Mouse (Mus musculus) neural tube, embryonic 14.5 days (tissue): ENCODE results near the gene Col9a1. TPM values are rescaled to one million over a fixed set of nuclear protein-coding genes. Genes with fewer than 3 reads are reported as not detected.

Source experiments
- ATAC-seq: fragments of 200-750 bp; cut with Nextera tagmentation; 2 replicates; pipeline ENCODE4 v1.8.0; 2017; ENCODE audit warnings: low read depth, mild to moderate bottlenecking, moderate TSS enrichment, moderate library complexity
- H3K27ac ChIP-seq: fragments of 300-500 bp; sonication (generic); 2 replicates; pipeline ENCODE4 v1.5.1; 2014; ENCODE audit warnings: low read depth, mild to moderate bottlenecking, control low read depth, low read length, moderate library complexity, mixed read lengths
- H3K27me3 ChIP-seq: fragments of 300-500 bp; sonication (generic); 2 replicates; pipeline ENCODE4 v1.6.1; 2014; ENCODE audit warnings: low read length; ENCODE audit not compliant: control insufficient read depth, insufficient read depth
- H3K36me3 ChIP-seq: fragments of 300-500 bp; sonication (generic); 2 replicates; pipeline ENCODE4 v1.6.1; 2014; ENCODE audit warnings: low read length, mixed read lengths; ENCODE audit not compliant: control insufficient read depth, insufficient read depth
- H3K4me1 ChIP-seq: fragments of 300-500 bp; sonication (generic); 2 replicates; pipeline ENCODE4 v1.6.1; 2014; ENCODE audit warnings: low read length; ENCODE audit not compliant: control insufficient read depth, insufficient read depth
- H3K4me2 ChIP-seq: fragments of 300-500 bp; sonication (generic); 2 replicates; pipeline ENCODE4 v1.6.1; 2014; ENCODE audit warnings: mild to moderate bottlenecking, low read depth, low read length, control low read depth
- H3K4me3 ChIP-seq: fragments of 300-500 bp; sonication (generic); 2 replicates; pipeline ENCODE4 v1.5.1; 2014; ENCODE audit warnings: low read depth, low read length, control low read depth, mixed read lengths
- H3K9ac ChIP-seq: fragments of 300-500 bp; sonication (generic); replicated peaks from 2 replicates; pipeline ENCODE4 v1.6.1; 2014; ENCODE audit warnings: low read depth, mild to moderate bottlenecking, control low read depth, low read length, mixed read lengths
- H3K9me3 ChIP-seq: fragments of 300-500 bp; sonication (generic); 2 replicates; pipeline ENCODE4 v1.6.1; 2016; ENCODE audit warnings: low read length; ENCODE audit not compliant: control insufficient read depth
- WGBS: fragments of 180-500 bp; shearing (Covaris S2); extraction: QIAGEN DNeasy Blood & Tissue Kit; methylation state at CpG from one replicate; pipeline ENCODE4 v1.1.7; 2014; 5-methylcytosine and 5-hydroxymethylcytosine counted together
- polyA plus RNA-seq: library from polyadenylated mRNA; unstranded; fragments of >200 nt; fragmentation: Nextera tagmentation; extraction: Ambion mirVana; gene quantifications from 2 replicates; pipeline ENCODE4 v1.2.1, GENCODE M21; 2014

Col9a1 gene
- polyA plus RNA-seq, 1 experiment from 2014 or later, result 0.72 TPM

DNA sequence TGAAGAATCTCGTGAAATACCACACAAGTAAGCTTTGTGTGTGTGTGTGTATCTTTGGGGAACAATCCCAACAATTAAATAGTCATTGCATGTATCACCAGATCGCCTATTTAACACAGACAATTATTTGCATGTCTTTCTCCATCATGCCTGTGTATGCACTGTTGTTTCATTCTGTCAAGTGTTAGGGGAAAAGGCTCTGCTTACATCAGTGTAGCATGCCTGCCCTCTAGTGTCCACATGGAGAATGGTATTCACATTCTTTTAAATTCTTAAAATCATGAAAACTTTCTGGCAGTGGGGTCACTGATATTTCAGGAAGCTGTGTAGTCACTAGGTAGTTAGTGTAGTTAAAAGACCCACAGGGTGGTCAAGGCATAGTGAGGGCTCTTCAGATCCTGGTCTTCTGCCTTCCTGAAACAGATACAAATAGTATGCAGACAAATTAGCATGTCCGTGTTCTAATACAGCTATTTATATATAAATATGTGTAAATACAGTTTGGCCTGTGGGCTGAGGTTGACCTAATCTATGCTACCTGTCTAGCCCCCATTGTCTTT, 71.8 kb downstream of the Col9a1 start:
- Histone ChIP-seq H3K9ac (no peak overlapping the region), H3K27ac (peak overlapping the region; percentile 60; the same call in 1 of the 2 replicates), H3K4me2 (no peak overlapping the region), H3K36me3 (no peaks in the 10 kb centered on the region), H3K27me3 (no peaks in the 10 kb centered on the region), H3K4me1 (peaks cover 4% of the 10 kb centered on the region; the same call in 1 of the 2 replicates), H3K4me3 (no peak overlapping the region), H3K9me3 (no peaks in the 10 kb centered on the region)
- ATAC-seq, result peak; percentile 91
- 41% methylated on average over 3 of the region's 3 CpGs for WGBS

DNA sequence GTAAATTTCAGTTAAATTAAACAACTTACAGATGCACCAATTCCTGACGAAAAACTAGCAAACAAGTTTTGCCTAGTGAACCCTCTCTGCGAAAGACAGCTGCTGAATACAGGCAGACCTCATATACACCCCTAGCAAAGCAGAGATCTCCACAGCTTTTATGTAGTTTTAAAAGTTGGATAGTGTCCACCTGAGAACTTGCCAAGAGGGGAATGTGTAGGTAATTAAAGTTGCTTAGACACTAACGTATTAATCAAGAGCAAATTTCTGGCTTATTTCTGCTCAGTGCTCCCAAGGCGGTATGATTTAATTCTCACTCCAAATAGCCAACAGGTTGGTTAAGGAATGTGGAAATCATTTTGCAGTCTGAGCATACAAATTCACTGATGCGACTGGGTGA, 80.6 kb downstream of the Col9a1 start:
- no peak for ATAC-seq
- Histone ChIP-seq H3K4me1 (no peaks in the 10 kb centered on the region), H3K9ac (no peak overlapping the region), H3K9me3 (no peaks in the 10 kb centered on the region), H3K27me3 (no peaks in the 10 kb centered on the region), H3K27ac (no peak overlapping the region), H3K4me2 (no peak overlapping the region), H3K36me3 (no peaks in the 10 kb centered on the region), H3K4me3 (no peak overlapping the region)
- 84% methylated on average over 5 of the region's 5 CpGs for WGBS

DNA sequence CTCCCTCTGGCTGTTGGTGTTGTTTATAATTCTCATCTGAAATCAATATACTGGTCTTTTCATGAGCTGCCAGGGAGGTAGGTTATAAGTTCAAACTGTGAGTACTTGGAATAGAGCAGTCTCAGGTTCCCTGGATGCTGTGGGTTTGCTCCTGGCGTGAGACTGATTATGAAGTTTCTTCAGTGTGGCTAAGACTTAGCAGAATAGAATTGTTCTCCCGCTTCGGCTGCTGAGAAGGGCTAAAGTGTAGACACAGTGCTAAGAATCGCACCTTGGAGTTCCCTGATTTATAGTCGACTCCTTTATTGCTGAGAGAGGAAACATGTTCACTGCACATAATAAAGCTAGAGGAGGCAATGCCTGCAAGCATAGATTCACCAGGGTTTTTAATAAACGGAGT, 82.0 kb downstream of the Col9a1 start:
- H3K27ac ChIP-seq, result no peak overlapping the region
- no peak overlapping the region for H3K9ac ChIP-seq
- WGBS, result 48% methylated on average over 6 of the region's 6 CpGs
- no peaks in the 10 kb centered on the region for H3K36me3 ChIP-seq
- no peaks in the 10 kb centered on the region for H3K27me3 ChIP-seq
- H3K4me2 ChIP-seq, result no peak overlapping the region
- H3K4me3 ChIP-seq, result no peak overlapping the region
- H3K9me3 ChIP-seq, result no peaks in the 10 kb centered on the region
- H3K4me1 ChIP-seq, result no peaks in the 10 kb centered on the region
- ATAC-seq, result 0 out of 2 replicates have a peak, but pooled peaks have one; percentile 56

DNA sequence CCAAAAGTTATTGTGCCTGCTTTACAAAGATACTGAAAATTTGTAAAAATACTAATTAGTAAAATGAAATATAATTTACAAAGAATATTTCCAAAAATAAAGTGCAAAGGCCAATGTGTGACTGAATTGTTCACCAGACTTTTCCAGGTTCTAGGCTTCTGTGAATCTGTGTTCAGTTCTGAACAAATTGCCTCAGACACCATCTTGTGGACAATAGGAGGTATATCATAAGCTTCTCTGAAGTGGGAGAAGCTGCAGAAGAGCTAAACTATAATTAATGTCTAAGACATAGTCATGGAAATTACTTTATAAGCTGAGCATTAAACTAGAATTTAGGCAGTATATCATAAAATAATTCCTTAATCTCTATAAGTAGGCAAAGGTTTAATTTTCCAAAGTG, 83.8 kb downstream of the Col9a1 start:
- Histone ChIP-seq H3K27me3 (no peaks in the 10 kb centered on the region), H3K27ac (no peak overlapping the region), H3K4me2 (no peak overlapping the region), H3K4me1 (no peaks in the 10 kb centered on the region), H3K4me3 (no peak overlapping the region), H3K9ac (no peak overlapping the region), H3K36me3 (no peaks in the 10 kb centered on the region), H3K9me3 (no peaks in the 10 kb centered on the region)
- ATAC-seq, result no peak

DNA sequence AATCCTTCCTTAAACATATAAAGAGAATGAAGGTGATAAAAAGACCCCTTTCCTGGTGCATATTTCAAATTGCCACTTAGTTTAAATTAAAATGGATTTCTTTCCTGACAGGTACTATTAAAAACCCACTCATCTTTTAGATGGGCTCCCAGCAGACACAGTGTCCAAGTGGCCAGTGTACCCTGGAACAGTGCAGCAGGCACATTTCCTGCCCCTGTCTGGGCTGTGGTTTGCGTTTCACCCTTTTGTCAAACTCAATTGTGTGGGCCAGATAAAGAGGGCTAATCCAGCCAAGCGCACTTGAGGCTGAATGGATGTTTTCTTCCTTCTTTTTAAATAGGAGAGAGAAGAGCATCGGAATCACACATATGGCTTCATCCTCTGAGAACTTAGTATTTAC, 89.6 kb downstream of the Col9a1 start:
- no peak overlapping the region for H3K4me3 ChIP-seq
- H3K27me3 ChIP-seq, result no peaks in the 10 kb centered on the region
- H3K4me2 ChIP-seq, result no peak overlapping the region
- no peak overlapping the region for H3K9ac ChIP-seq
- no peak for ATAC-seq
- H3K27ac ChIP-seq, result no peak overlapping the region
- H3K36me3 ChIP-seq, result no peaks in the 10 kb centered on the region
- H3K9me3 ChIP-seq, result no peaks in the 10 kb centered on the region
- WGBS, result 31% methylated on average over 3 of the region's 3 CpGs
- no peaks in the 10 kb centered on the region for H3K4me1 ChIP-seq

DNA sequence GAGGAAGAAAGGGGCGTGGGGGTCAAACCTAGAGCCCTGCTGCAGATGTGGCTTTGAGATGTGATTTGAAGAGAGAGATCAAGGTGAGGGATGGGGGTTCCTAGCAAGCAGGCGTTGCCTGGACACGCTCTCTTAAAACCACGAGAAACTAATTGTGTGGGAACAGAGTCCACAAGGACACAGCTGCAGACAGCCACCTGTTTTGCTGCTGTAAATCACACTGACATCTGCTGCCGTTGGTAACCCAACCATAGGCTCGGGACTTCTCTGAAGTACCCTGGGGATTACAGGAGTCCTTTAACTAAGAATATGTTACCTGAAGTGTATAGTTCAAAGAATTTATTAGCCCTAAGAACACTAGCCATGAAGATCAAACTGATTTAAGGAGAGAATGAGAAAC, 109.0 kb downstream of the Col9a1 start:
- Histone ChIP-seq H3K27ac (no peak overlapping the region), H3K9ac (no peak overlapping the region), H3K9me3 (no peaks in the 10 kb centered on the region), H3K4me3 (no peak overlapping the region), H3K4me1 (no peaks in the 10 kb centered on the region), H3K27me3 (no peaks in the 10 kb centered on the region), H3K4me2 (no peak overlapping the region), H3K36me3 (no peaks in the 10 kb centered on the region)
- ATAC-seq, result peak; percentile 55; the same call in 1 of the 2 replicates
- WGBS, result 17% methylated on average over 6 of the region's 6 CpGs

DNA sequence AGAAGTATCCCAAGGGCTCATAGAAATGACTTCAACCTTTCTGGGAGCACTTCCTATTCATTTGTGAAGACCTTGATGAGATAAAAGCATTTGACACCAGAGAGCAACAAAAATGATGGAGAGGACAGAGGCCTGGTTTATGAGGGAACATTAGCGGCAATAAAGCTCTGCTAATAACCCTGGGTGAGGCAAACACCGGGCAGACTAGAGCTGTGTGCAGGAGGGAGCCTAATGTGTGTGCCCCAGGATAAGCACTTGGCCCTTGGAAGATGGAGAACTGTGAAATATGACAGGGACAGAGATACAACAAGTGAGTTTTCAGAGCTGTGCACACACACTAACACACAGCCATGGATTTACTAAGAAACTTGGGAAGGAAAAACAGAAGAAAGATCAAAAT, 115.1 kb downstream of the Col9a1 start:
- Histone ChIP-seq H3K4me3 (no peak overlapping the region), H3K9ac (no peak overlapping the region), H3K36me3 (no peaks in the 10 kb centered on the region), H3K27me3 (no peaks in the 10 kb centered on the region), H3K4me1 (no peaks in the 10 kb centered on the region), H3K27ac (no peak overlapping the region), H3K9me3 (no peaks in the 10 kb centered on the region), H3K4me2 (no peak overlapping the region)
- WGBS, result 10% methylated on average over 2 of the region's 2 CpGs
- ATAC-seq, result peak; percentile 90

DNA sequence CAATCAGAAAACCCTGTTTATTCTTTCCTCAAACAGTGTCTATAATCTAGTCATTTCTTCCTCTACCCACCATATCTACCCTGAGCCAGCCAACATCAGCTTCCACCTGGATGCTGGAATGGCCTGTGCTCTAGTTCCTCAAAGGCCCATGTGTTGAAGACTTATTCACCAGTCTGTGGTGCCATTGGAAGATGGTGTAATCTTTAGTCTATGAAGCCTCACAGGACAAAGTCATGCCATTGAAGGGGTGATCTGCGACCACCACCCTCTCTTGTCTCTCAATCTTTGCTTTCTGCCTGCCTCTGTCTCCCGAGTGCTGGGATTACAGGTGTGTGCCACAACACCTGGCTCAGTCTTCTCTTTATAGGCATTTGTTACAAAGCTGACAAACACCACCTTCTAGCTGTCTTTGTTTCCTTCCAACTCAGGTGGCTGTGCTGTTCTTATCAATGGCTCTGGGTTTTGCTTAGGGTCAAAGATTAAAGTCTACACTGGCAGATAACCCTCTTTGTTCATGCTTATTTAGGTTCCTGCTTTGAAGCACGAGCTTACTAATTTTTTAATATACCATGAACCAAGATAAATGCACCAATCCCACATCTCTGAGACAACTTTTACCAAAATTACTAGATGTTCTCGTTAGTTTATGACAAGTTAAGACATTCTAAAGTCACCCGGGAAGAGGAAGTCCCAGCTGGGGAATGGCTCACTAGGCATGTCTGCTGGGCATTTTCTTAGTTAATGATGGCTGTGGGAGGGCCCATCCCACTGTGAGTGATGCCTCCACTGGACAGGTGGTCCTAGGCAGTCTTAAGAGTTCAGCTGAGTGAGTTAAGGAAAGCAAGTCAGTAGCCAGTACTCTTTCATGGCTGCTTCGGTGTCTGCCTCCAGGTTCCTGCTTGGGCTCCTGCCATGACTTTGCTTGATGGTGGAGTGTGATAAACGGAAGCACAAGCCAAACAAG, 117.9 kb downstream of the Col9a1 start:
- Histone ChIP-seq H3K9me3 (no peaks in the 10 kb centered on the region), H3K4me3 (no peak overlapping the region), H3K27ac (no peak overlapping the region), H3K27me3 (no peaks in the 10 kb centered on the region), H3K4me1 (no peaks in the 10 kb centered on the region), H3K9ac (no peak overlapping the region), H3K36me3 (no peaks in the 10 kb centered on the region), H3K4me2 (no peak overlapping the region)
- no peak for ATAC-seq
- 79% methylated on average over 7 of the region's 7 CpGs for WGBS

DNA sequence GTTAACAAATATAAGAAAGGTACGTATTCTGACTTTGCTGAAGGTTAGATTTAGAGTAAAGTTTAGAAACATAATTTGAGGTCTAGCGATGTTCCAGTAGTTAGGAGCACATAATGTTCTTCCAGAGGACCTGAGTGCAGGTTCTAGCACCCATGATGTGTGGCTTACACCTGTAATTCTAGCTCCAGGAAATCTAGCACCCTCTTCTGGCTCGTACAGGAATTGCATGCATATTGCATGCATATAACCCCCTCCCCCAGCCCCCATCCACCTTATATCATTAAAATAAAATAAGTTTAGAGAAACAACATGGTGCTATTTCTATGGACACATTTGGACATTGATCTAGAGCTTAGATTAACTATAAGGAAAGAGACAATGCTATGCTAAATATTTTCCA, 123.3 kb downstream of the Col9a1 start:
- WGBS, result 84% methylated on average over 3 of the region's 3 CpGs
- no peak for ATAC-seq
- Histone ChIP-seq H3K4me2 (no peak overlapping the region), H3K27ac (no peak overlapping the region), H3K4me1 (no peaks in the 10 kb centered on the region), H3K9ac (no peak overlapping the region), H3K9me3 (no peaks in the 10 kb centered on the region), H3K4me3 (no peak overlapping the region), H3K36me3 (no peaks in the 10 kb centered on the region), H3K27me3 (no peaks in the 10 kb centered on the region)
